Mouse (Mus musculus): ENCODE results near the gene Fbxl15. TPM values are rescaled to one million over a fixed set of nuclear protein-coding genes. Genes with fewer than 3 reads are reported as not detected.

The Fbxl15 gene
- total RNA-seq, 4 experiments from 2014 or later = 23.7 to 27.6 (median 25.1) TPM

Small RNA genes lying within 50 kb of the gene (microRNA-seq; reads per million reads assigned to microRNA genes)
- 0 to 2.2 reads per million in 2 experiments for gene Mir146b

Other genes starting within 250 kb of the Fbxl15 start
- gene Elovl3, start 196.3 kb upstream of the Fbxl15 start, total RNA-seq (2022) = not detected
- gene Pitx3, start 179.9 kb upstream of the Fbxl15 start, total RNA-seq (2022) = not detected
- 10 to 100 TPM; 76.4 to 97.5 (median 78.8) TPM for gene Gbf1, start 175.7 kb upstream of the Fbxl15 start, total RNA-seq (2022)
- gene Nfkb2, start 23.9 kb upstream of the Fbxl15 start, total RNA-seq (2022) = 1 to 10 TPM; 1.9 to 3.3 (median 2.2) TPM
- gene Psd, start 1.0 kb upstream of the Fbxl15 start, total RNA-seq (2022) = 100 to 1,000 TPM; 550 to 592 (median 567) TPM
- 100 to 1,000 TPM; 187 to 201 (median 192) TPM for gene Cuedc2, start 10.5 kb downstream of the Fbxl15 start, total RNA-seq (2022)
- 10 to 100 TPM; 28.9 to 29.9 (median 29.5) TPM for gene Mfsd13a, start 12.9 kb downstream of the Fbxl15 start, total RNA-seq (2022)
- gene 2310034G01Rik, start 22.1 kb downstream of the Fbxl15 start, total RNA-seq (2022) = 1 to 10 TPM in 3 of 4 experiments, under 1 TPM in 1; 0.36 to 1.5 (median 1.0) TPM
- 100 to 1,000 TPM; 192 to 205 (median 199) TPM for gene Actr1a, start 67.6 kb downstream of the Fbxl15 start, total RNA-seq (2022)
- 10 to 100 TPM; 15.8 to 20.0 (median 19.7) TPM for gene Sufu, start 68.7 kb downstream of the Fbxl15 start, total RNA-seq (2022)
- 100 to 1,000 TPM; 103 to 108 (median 104) TPM for gene Trim8, start 173.5 kb downstream of the Fbxl15 start, total RNA-seq (2022)
- 100 to 1,000 TPM in 3 of 4 experiments, 10 to 100 TPM in 1; 94.2 to 133 (median 116) TPM for gene Arl3, start 245.0 kb downstream of the Fbxl15 start, total RNA-seq (2022)
- 1 to 10 TPM; 4.3 to 5.6 (median 4.8) TPM for gene Sfxn2, start 245.2 kb downstream of the Fbxl15 start, total RNA-seq (2022)